Mouse (Mus musculus) limb, embryonic 14.5 days (tissue): ENCODE data around the gene Podxl2. TPM values are rescaled to one million over a fixed set of nuclear protein-coding genes. Genes with fewer than 3 reads are reported as not detected.

Experiments
- ATAC-seq: fragments of 200-750 bp; cut with Nextera tagmentation; 2 replicates; pipeline ENCODE4 v1.8.0; 2017; ENCODE audit warnings: low read depth, moderate number of reproducible peaks, moderate TSS enrichment; ENCODE audit not compliant: low FRiP score
- DNase-seq: peaks from one replicate; pipeline ENCODE4 v3.0.0-alpha.2; 2015; ENCODE audit warnings: low spot score
- H3K27ac ChIP-seq: fragments of 300-500 bp; sonication (generic); replicated peaks from 2 replicates; pipeline ENCODE4 v1.5.1; 2014; ENCODE audit warnings: low read depth, mild to moderate bottlenecking, low read length, moderate library complexity, mixed read lengths
- H3K27me3 ChIP-seq: fragments of 300-500 bp; sonication (generic); 2 replicates; pipeline ENCODE4 v1.6.1; 2014; ENCODE audit warnings: low read length, mixed read lengths; ENCODE audit not compliant: control insufficient read depth, insufficient read depth
- H3K36me3 ChIP-seq: fragments of 300-500 bp; sonication (generic); 2 replicates; pipeline ENCODE4 v1.6.1; 2014; ENCODE audit warnings: mild to moderate bottlenecking, low read length, moderate library complexity, mixed read lengths; ENCODE audit not compliant: control insufficient read depth, insufficient read depth
- H3K4me1 ChIP-seq: fragments of 300-500 bp; sonication (generic); 2 replicates; pipeline ENCODE4 v1.6.1; 2014; ENCODE audit warnings: antibody characterized with exemption, low read length, mixed read lengths; ENCODE audit not compliant: control insufficient read depth, insufficient read depth
- H3K4me2 ChIP-seq: fragments of 300-500 bp; sonication (generic); replicated peaks from 2 replicates; pipeline ENCODE4 v1.6.1; 2014; ENCODE audit warnings: low read depth, mild to moderate bottlenecking, low read length, moderate library complexity; ENCODE audit not compliant: severe bottlenecking
- H3K4me3 ChIP-seq: fragments of 300-500 bp; sonication (generic); replicated peaks from 2 replicates; pipeline ENCODE4 v1.5.1; 2014; ENCODE audit warnings: low read length
- H3K9ac ChIP-seq: fragments of 300-500 bp; sonication (generic); 2 replicates; pipeline ENCODE4 v1.6.1; 2014; ENCODE audit warnings: mild to moderate bottlenecking, low read depth, low read length, moderate library complexity; ENCODE audit not compliant: severe bottlenecking
- H3K9me3 ChIP-seq: fragments of 300-500 bp; sonication (generic); 2 replicates; pipeline ENCODE4 v1.6.1; 2016; ENCODE audit warnings: low read length; ENCODE audit not compliant: control insufficient read depth
- POLR2A ChIP-seq: fragments of 200-500 bp; IDR thresholded peaks from 2 replicates; pipeline ENCODE4 v1.8.0; 2012; ENCODE audit warnings: inconsistent platforms, mild to moderate bottlenecking, moderate library complexity, borderline replicate concordance; ENCODE audit not compliant: insufficient read depth, insufficient read length; ENCODE audit errors: extremely low read depth
- WGBS: fragments of 180-500 bp; shearing (Covaris S2); extraction: QIAGEN DNeasy Blood & Tissue Kit; methylation state at CpG from one replicate; pipeline ENCODE4 v1.1.7; 2014; 5-methylcytosine and 5-hydroxymethylcytosine counted together
- polyA plus RNA-seq, 2 experiments: library from polyadenylated mRNA; depleted of rRNA in 1 of 2; stranded (reverse) in 1 of 2; unstranded in 1 of 2; fragments of >200 nt; fragmentation: Nextera tagmentation in 1 of 2; extraction: Ambion mirVana in 1 of 2; gene quantifications; 2 replicates each; pipeline versions ENCODE4 v1.2.1 to v1.2.3; 2012 to 2014

Podxl2 gene
- polyA plus RNA-seq (2012; rRNA removed): 192 and 242 TPM in 2 replicates
- 96.2 and 97.2 TPM in 2 replicates for polyA plus RNA-seq (2014; fragmentation: Nextera tagmentation; extraction: Ambion mirVana)

DNA sequence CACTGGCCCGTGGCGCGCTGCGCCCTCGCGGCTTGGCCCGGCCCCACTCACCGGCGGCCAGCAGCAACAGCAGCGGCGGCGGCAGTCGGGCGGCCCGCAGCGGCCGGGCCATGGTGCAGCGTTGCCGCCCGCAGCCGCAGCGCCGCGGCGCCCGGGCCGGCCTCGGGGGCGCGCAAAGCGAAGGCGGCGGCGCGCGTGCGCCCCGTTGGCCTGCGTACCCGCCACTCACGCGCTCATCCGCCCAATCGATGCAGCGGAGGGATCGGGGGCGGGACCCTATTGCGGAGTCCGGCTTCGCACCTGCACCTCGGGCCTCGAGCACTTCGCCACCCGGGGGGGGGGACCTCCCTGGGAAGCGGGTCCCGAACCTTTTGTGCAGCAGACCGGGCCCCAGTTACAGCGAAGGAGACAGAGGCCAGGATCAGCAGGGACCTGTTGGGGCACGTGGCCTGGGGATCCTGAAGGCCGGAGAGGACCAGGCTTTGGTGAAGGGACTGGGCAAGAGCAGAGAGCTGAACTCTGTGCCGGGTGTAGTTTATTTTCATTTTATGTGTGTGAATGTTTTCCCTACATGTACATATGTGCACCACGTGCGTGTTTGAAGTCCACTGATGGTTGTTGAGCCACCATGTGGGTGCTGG, at the start of gene Podxl2:
Gene Podxl2, minus strand, starts transcription at position 177 of the 641 bp plus-strand sequence.
- Histone ChIP-seq H3K4me1 (peaks cover 15% of the 10 kb centered on the region; the same call in 1 of the 2 replicates), H3K27ac (no peak within 1 kb of the TSS), H3K27me3 (no peaks in the 10 kb centered on the region), H3K4me3 (peak within 1 kb of the TSS; percentile 73), H3K9ac (peak within 1 kb of the TSS; percentile 87), H3K4me2 (peak within 1 kb of the TSS; percentile 98), H3K36me3 (no peaks in the 10 kb centered on the region), H3K9me3 (no peaks in the 10 kb centered on the region)
- DNase-seq: peak; percentile 80
- 6% methylated on average over 47 of the region's 63 CpGs for WGBS
- no peak for TF ChIP-seq POLR2A
- peak; percentile 84 for ATAC-seq

DNA sequence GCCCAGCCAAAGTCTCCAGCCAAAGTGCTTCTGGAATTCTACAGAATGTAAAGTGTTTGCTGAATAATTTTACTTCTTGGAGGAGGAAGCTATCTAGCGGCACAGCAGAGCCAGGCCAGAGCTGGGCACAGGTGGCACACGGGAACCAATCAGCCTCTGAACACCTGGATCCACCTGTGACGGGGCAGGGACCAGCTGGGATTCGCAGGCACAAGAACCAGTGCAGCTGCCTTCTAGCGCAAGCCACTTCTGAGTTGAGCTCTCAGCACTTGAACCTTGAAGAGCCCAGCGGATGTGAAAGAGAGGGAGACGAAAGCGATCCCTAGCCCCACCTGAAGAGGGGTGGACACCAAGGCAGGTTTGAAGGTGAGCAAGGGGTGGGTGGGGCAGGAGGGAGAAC, 44.0 kb upstream of the Podxl2 start:
- ATAC-seq: no peak
- Histone ChIP-seq H3K4me1 (no peaks in the 10 kb centered on the region), H3K36me3 (no peaks in the 10 kb centered on the region), H3K9me3 (no peaks in the 10 kb centered on the region), H3K27me3 (no peaks in the 10 kb centered on the region), H3K4me3 (no peak overlapping the region), H3K4me2 (no peak overlapping the region), H3K9ac (no peak overlapping the region), H3K27ac (no peak overlapping the region)
- TF ChIP-seq POLR2A: no peak
- DNase-seq: no peak
- WGBS: 71% methylated on average over 8 of the region's 8 CpGs

DNA sequence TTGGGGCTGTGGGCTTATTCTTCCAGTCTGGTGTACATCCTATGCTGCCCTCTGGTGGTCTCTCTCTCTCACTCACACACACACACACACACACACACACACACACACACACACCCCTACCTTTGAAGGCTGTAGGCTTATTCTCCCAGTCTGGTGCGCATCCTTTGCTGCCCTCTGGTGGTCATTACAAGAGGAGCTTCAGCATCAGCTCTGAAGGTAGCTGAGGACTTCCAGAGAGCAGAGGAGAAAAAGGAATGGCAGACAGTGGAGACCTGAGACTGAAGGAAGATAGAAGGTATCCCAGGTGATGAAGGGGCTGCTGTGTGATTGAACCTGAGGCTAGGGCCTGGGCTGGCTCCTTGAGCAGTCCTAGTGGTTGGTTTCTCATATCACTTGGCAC, 41.3 kb upstream of the Podxl2 start:
- Histone ChIP-seq H3K27me3 (no peaks in the 10 kb centered on the region), H3K4me2 (no peak overlapping the region), H3K36me3 (peaks cover 20% of the 10 kb centered on the region), H3K4me1 (no peaks in the 10 kb centered on the region), H3K4me3 (no peak overlapping the region), H3K9me3 (no peaks in the 10 kb centered on the region), H3K9ac (no peak overlapping the region), H3K27ac (no peak overlapping the region)
- 61% methylated on average over 1 of the region's 1 CpGs for WGBS
- TF ChIP-seq POLR2A: no peak
- DNase-seq (no peak), ATAC-seq (no peak)

DNA sequence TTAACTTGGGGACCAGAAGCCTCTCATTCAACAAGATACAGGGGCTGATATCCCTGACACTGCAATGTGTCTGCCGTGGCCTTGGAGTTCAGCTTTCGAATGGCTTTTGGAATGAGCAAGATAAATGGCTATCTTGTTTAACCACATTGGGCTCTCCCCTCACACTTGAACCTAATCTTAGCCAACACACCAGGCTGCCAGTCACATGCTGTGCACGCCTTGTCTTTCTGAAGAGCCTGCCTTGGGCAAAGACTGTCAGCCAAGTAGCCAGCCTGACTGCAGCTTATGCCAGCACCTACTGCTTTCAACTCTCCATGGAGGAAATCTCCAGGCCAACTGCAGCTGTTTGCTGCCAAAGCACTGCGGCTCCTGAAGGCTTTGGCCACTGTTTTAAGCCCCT, 40.7 kb upstream of the Podxl2 start:
- peaks cover 25% of the 10 kb centered on the region for H3K36me3 ChIP-seq
- H3K4me2 ChIP-seq: no peak overlapping the region
- no peak overlapping the region for H3K9ac ChIP-seq
- no peak overlapping the region for H3K4me3 ChIP-seq
- WGBS: 94% methylated on average over 4 of the region's 4 CpGs
- H3K4me1 ChIP-seq: no peaks in the 10 kb centered on the region
- DNase-seq (no peak), ATAC-seq (no peak)
- TF ChIP-seq POLR2A: no peak
- no peaks in the 10 kb centered on the region for H3K9me3 ChIP-seq
- H3K27me3 ChIP-seq: no peaks in the 10 kb centered on the region
- H3K27ac ChIP-seq: no peak overlapping the region

DNA sequence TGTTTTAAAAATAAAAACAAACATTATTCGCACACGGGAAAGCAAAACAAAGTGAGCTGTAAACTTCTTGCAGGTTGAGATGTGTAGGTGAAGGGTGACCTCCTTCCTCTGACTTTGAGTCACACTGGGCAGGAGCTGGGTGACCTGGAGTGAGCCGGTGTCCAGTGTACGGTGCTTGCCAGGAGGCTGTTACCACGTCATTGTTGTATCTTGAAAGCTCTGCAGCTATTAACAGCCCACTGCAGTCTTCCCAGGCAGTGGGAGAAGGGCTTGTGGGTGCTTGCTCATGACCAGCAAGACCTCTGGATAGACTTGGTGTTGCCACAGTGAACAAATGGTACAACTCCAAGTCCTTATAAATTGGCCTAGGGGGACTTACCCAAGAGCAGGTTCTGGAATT, 40.0 kb upstream of the Podxl2 start:
- 85% methylated on average over 5 of the region's 5 CpGs for WGBS
- TF ChIP-seq POLR2A: no peak

More for the DNA sequence above, 40.0 kb upstream of the Podxl2 start:
- DNase-seq (no peak), ATAC-seq (no peak)
- Histone ChIP-seq H3K4me3 (no peak overlapping the region), H3K9me3 (no peaks in the 10 kb centered on the region), H3K4me1 (no peaks in the 10 kb centered on the region), H3K27ac (no peak overlapping the region), H3K4me2 (no peak overlapping the region), H3K36me3 (peaks cover 32% of the 10 kb centered on the region), H3K9ac (no peak overlapping the region), H3K27me3 (no peaks in the 10 kb centered on the region)
